Mouse (Mus musculus) stomach, postnatal 0 days (tissue): ENCODE results near the gene Chd4.

Experiments
- CTCF ChIP-seq: IDR thresholded peaks from 2 replicates; pipeline ENCODE4 v1.5.1; 2016; ENCODE audit warnings: antibody characterized with exemption, low read depth, mild to moderate bottlenecking, moderate library complexity
- EP300 ChIP-seq: optimal IDR thresholded peaks from 2 replicates; pipeline ENCODE3; 2016; ENCODE audit warnings: antibody characterized with exemption

DNA sequence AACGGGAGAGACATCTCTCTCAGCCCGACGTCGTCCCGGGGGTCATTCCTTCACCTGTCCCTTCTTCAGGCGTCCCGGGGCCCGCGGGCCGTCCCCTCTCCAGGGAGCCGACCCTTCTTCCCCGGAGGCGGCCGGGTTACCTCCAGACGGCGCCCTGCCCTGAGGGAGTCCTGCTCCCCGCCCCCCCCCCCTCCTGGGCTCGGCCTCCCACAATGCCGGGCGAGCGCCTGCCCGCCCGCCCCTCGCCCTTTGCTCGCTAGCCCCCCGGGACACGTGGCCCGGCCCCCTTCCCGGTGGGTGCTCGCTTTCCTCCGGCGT lies 457 bp downstream of the Chd4 start:
- no peak for TF ChIP-seq CTCF
- TF ChIP-seq EP300 = no peak
